Mouse (Mus musculus): ENCODE measurements around the gene Smarca5. TPM values are rescaled to one million over a fixed set of nuclear protein-coding genes. Genes with fewer than 3 reads are reported as not detected.
"Not testable (repeated sequence)": the region's sequence is repeated elsewhere in the genome, so short reads cannot be mapped to it uniquely, and the experiment has no call there.

Gene Smarca5
- polyA plus RNA-seq (2014; fragmentation: Nextera tagmentation; extraction: Ambion mirVana) = 51.6 and 52.7 TPM in 2 replicates

DNA sequence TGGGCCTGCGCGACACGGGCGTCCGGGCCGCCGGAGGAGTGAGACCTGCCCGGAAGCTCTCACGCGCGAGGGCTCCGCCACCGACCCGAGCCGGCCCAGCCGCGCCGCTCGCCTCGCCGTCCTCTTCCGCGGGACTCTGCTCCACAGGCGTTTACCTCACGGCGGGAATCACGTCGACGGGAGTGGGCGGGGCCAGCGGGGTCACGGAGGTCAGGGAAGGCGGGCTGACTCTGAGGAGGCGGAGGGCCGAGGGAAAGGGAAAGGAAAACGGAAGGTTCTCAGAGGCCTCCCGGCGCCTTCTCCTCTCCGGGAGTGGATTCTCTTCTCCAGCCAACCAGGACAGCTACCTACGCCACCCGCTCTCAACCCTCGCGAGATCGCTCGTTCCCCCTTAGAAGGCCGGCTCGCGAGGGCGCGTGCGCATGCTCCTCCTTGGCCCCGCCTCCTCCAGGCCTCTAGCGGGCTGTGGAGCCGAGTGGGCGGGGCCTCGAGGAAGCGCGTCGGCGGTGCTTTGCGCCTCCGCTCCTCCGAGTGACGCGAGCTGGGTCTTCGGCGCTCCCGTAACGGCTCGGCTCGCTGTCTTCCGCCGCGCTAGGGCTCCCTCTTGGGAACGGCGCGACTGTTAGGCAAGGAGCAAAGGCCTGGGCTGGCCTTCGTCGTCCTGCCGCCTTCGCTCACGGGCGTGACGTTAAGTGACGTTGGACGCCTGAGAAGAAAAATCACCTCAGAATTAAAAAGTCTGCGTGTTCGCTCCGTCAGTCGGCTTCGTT is at the start of gene Smarca5:
Smarca5 (minus strand) TSS at position 343 of the 770 bp plus-strand sequence.
- peak within 1 kb of the TSS; percentile 91 for H3K9ac ChIP-seq (ENCODE audit: low read depth, low read length)
- peak within 1 kb of the TSS; percentile 98 for H3K4me2 ChIP-seq
- peak; percentile 94 for ATAC-seq (replicated peaks; ENCODE audit: insufficient number of reproducible peaks, low FRiP score, low TSS enrichment)
- not testable (repeated sequence) for H3K9me3 ChIP-seq (replicated peaks; ENCODE audit: control insufficient read depth, low read length); H3K36me3 ChIP-seq (ENCODE audit: control insufficient read depth, insufficient read depth, low read length); H3K27me3 ChIP-seq (ENCODE audit: control insufficient read depth, insufficient read depth, low read length); H3K4me1 ChIP-seq (ENCODE audit: control insufficient read depth, insufficient read depth, low read length)
- peak within 1 kb of the TSS; percentile 99 for H3K27ac ChIP-seq (ENCODE audit: low read depth, low read length)
- under 1% methylated on average over 67 of the region's 91 CpGs for WGBS (ENCODE audit: insufficient replicate concordance)
- peak within 1 kb of the TSS; percentile 97 for H3K4me3 ChIP-seq (ENCODE audit: low read depth, low read length)

DNA sequence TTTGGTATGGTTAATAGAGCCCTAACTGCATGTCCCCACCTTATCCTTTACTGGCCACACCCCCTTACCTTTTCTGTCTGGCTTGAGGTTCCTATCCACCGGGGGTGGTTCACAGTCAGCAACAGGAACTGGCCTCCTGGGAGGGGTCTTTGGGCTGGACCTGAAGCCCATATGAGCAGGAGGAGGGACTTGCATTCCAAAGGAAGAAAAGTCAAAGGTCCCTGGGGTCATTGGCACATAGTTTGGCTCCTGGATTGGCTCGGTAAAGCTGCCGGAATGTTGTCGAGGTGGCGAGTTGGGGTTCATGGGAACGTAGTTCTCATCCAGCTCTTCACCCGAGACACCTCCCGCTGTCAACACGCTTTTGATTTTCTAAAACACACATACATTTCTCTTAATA is 45.3 kb upstream of the Smarca5 start:
- Histone ChIP-seq H3K36me3 (ENCODE audit: control insufficient read depth, insufficient read depth, low read length) (peaks cover 23% of the 10 kb centered on the region), H3K4me3 (ENCODE audit: low read depth, low read length) (no peak overlapping the region), H3K27me3 (ENCODE audit: control insufficient read depth, insufficient read depth, low read length) (no peaks in the 10 kb centered on the region), H3K9ac (ENCODE audit: low read depth, low read length) (no peak overlapping the region), H3K9me3 (replicated peaks; ENCODE audit: control insufficient read depth, low read length) (no peaks in the 10 kb centered on the region), H3K4me1 (ENCODE audit: control insufficient read depth, insufficient read depth, low read length) (peaks cover 6% of the 10 kb centered on the region), H3K4me2 (no peak overlapping the region), H3K27ac (ENCODE audit: low read depth, low read length) (no peak overlapping the region)
- ATAC-seq (replicated peaks; ENCODE audit: insufficient number of reproducible peaks, low FRiP score, low TSS enrichment) = no peak
- 81% methylated on average over 9 of the region's 9 CpGs for WGBS (ENCODE audit: insufficient replicate concordance)

DNA sequence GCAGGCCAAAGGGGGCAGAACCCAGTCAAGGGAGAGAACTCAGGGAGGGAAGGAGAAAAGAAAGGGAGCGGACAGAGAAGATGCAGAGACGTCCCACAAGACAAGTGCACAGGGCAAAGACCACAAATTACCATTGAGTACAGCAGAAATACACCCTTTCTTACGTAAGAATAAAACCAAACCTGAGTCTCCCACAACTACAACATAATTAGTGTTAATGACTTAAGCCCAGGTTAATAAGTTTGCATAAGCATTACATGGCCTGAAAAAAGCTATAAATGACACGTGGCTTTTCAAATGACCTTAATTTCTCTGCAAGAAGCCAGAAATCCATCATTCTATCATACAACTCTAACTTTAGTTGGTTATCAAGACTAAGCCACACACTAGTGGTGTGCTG is 44.0 kb upstream of the Smarca5 start:
- ATAC-seq (replicated peaks; ENCODE audit: insufficient number of reproducible peaks, low FRiP score, low TSS enrichment) = no peak
- H3K4me3 ChIP-seq (ENCODE audit: low read depth, low read length) = no peak overlapping the region
- no peak overlapping the region for H3K9ac ChIP-seq (ENCODE audit: low read depth, low read length)
- H3K9me3 ChIP-seq (replicated peaks; ENCODE audit: control insufficient read depth, low read length) = no peaks in the 10 kb centered on the region
- H3K27me3 ChIP-seq (ENCODE audit: control insufficient read depth, insufficient read depth, low read length) = no peaks in the 10 kb centered on the region
- H3K27ac ChIP-seq (ENCODE audit: low read depth, low read length) = no peak overlapping the region
- 91% methylated on average over 4 of the region's 4 CpGs for WGBS (ENCODE audit: insufficient replicate concordance)
- H3K4me2 ChIP-seq = no peak overlapping the region
- H3K4me1 ChIP-seq (ENCODE audit: control insufficient read depth, insufficient read depth, low read length) = peaks cover 11% of the 10 kb centered on the region
- peaks cover 19% of the 10 kb centered on the region for H3K36me3 ChIP-seq (ENCODE audit: control insufficient read depth, insufficient read depth, low read length)

DNA sequence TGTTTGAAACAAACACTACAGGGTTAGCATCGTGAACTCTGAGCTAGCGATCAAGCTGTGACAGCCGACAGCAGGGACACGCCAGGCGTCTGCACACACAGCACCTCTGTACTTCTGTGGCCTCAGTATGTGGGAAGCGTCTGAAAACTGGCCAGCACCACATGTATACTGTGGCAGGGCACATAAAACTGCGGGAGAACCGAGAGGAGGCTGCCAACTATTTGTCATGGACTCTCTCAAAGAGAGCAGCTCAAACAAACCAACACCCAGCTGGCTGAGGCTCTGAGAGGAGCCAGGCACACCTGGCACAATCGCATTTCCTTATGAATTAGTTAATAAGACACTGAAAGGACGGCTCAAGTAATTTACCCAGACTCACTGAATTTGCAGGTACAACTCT is 42.0 kb upstream of the Smarca5 start:
- no peak overlapping the region for H3K9ac ChIP-seq (ENCODE audit: low read depth, low read length)
- H3K4me1 ChIP-seq (ENCODE audit: control insufficient read depth, insufficient read depth, low read length) = peaks cover 11% of the 10 kb centered on the region
- H3K36me3 ChIP-seq (ENCODE audit: control insufficient read depth, insufficient read depth, low read length) = peaks cover 23% of the 10 kb centered on the region
- H3K27me3 ChIP-seq (ENCODE audit: control insufficient read depth, insufficient read depth, low read length) = no peaks in the 10 kb centered on the region
- ATAC-seq (replicated peaks; ENCODE audit: insufficient number of reproducible peaks, low FRiP score, low TSS enrichment) = no peak
- H3K4me2 ChIP-seq = no peak overlapping the region
- no peak overlapping the region for H3K27ac ChIP-seq (ENCODE audit: low read depth, low read length)
- no peaks in the 10 kb centered on the region for H3K9me3 ChIP-seq (replicated peaks; ENCODE audit: control insufficient read depth, low read length)
- H3K4me3 ChIP-seq (ENCODE audit: low read depth, low read length) = no peak overlapping the region
- WGBS (ENCODE audit: insufficient replicate concordance) = 72% methylated on average over 10 of the region's 10 CpGs

DNA sequence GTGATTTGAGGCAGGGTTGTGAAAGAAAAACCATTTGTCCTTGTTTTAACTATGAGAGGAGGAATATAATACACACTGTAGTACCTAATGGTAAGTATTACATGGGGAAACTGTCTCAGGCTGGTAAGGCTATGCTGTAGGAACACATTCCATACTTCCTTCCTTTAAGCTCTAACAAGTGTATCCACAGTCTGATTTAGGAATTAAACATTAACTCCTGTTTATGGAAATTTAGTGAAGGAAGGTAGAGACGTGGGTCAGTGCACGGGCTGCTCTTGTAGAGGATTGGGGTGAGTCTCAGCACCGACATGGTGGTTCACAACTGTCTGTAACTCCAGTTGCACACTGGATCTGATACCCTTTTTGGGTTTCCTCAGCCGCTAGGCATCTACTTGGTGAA is 41.0 kb upstream of the Smarca5 start:
- no peak overlapping the region for H3K4me3 ChIP-seq (ENCODE audit: low read depth, low read length)
- 92% methylated on average over 4 of the region's 4 CpGs for WGBS (ENCODE audit: insufficient replicate concordance)
- peaks cover 11% of the 10 kb centered on the region for H3K4me1 ChIP-seq (ENCODE audit: control insufficient read depth, insufficient read depth, low read length)
- H3K9ac ChIP-seq (ENCODE audit: low read depth, low read length) = no peak overlapping the region
- H3K27ac ChIP-seq (ENCODE audit: low read depth, low read length) = no peak overlapping the region
- ATAC-seq (replicated peaks; ENCODE audit: insufficient number of reproducible peaks, low FRiP score, low TSS enrichment) = no peak
- no peaks in the 10 kb centered on the region for H3K9me3 ChIP-seq (replicated peaks; ENCODE audit: control insufficient read depth, low read length)
- H3K36me3 ChIP-seq (ENCODE audit: control insufficient read depth, insufficient read depth, low read length) = peaks cover 23% of the 10 kb centered on the region
- H3K4me2 ChIP-seq = no peak overlapping the region
- H3K27me3 ChIP-seq (ENCODE audit: control insufficient read depth, insufficient read depth, low read length) = no peaks in the 10 kb centered on the region

DNA sequence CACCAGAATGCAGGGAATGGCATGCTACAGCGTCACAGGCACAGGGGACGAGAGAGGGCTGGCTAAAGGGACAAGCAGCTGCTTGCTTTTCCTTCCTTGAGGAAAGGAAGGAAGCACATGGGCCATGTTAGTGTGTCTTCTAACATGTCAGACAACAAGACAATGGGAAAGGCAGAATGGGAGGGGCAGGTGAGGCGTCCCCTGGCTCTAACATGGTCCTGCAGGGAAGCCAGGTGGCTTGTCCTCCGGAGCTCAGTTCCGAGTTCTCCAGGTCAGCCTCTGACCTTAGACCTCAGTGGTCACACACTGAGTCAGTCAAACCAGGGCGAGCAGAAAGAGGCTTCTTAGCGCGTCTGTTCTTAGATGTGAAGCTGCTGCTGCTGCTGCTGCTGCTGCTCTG is 37.1 kb upstream of the Smarca5 start:
- Histone ChIP-seq H3K9ac (ENCODE audit: low read depth, low read length) (no peak overlapping the region), H3K27ac (ENCODE audit: low read depth, low read length) (no peak overlapping the region), H3K9me3 (replicated peaks; ENCODE audit: control insufficient read depth, low read length) (no peaks in the 10 kb centered on the region), H3K36me3 (ENCODE audit: control insufficient read depth, insufficient read depth, low read length) (peaks cover 19% of the 10 kb centered on the region), H3K4me1 (ENCODE audit: control insufficient read depth, insufficient read depth, low read length) (peaks cover 11% of the 10 kb centered on the region), H3K27me3 (ENCODE audit: control insufficient read depth, insufficient read depth, low read length) (no peaks in the 10 kb centered on the region), H3K4me3 (ENCODE audit: low read depth, low read length) (no peak overlapping the region), H3K4me2 (no peak overlapping the region)
- WGBS (ENCODE audit: insufficient replicate concordance) = 69% methylated on average over 8 of the region's 8 CpGs
- no peak for ATAC-seq (replicated peaks; ENCODE audit: insufficient number of reproducible peaks, low FRiP score, low TSS enrichment)

DNA sequence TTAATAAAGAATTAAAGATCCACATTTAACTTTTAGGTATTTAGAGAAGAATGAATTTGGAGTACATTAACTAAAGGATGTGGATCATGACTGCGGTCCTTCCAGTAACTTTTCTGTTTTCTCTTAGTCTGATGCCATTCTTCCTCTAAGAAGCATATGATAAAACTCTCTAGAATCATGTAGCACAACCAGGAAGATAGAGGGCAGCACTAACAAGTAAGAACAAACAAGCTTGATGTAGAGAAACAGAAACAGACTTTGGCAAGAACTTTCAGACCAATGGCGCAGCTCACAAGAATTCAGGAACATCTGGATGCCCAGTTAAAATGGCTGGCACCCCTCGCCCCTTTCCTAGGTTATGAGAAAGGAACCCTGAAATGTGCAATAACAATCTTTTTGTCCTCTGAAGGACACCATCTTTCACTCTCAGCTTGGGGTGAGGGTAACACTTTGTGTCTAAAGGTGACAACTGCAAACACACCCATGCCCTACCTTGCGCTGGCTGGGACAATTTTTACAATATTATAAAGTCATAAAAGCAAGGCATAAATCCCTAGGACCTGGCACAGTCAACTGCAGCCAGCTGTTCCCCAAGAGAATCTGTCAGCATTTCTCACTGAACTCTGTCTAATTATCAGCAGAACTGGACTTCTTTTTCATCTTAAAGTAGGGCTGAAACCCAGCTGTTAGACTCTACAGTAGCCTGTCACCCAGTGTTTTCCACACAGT is 33.6 kb upstream of the Smarca5 start:
- H3K27me3 ChIP-seq (ENCODE audit: control insufficient read depth, insufficient read depth, low read length) = no peaks in the 10 kb centered on the region
- no peaks in the 10 kb centered on the region for H3K9me3 ChIP-seq (replicated peaks; ENCODE audit: control insufficient read depth, low read length)
- no peak overlapping the region for H3K4me2 ChIP-seq
- no peaks in the 10 kb centered on the region for H3K4me1 ChIP-seq (ENCODE audit: control insufficient read depth, insufficient read depth, low read length)
- peaks cover 26% of the 10 kb centered on the region for H3K36me3 ChIP-seq (ENCODE audit: control insufficient read depth, insufficient read depth, low read length)
- no peak overlapping the region for H3K27ac ChIP-seq (ENCODE audit: low read depth, low read length)
- H3K4me3 ChIP-seq (ENCODE audit: low read depth, low read length) = no peak overlapping the region
- no peak for ATAC-seq (replicated peaks; ENCODE audit: insufficient number of reproducible peaks, low FRiP score, low TSS enrichment)
- WGBS (ENCODE audit: insufficient replicate concordance) = 91% methylated on average over 4 of the region's 4 CpGs
- H3K9ac ChIP-seq (ENCODE audit: low read depth, low read length) = no peak overlapping the region

DNA sequence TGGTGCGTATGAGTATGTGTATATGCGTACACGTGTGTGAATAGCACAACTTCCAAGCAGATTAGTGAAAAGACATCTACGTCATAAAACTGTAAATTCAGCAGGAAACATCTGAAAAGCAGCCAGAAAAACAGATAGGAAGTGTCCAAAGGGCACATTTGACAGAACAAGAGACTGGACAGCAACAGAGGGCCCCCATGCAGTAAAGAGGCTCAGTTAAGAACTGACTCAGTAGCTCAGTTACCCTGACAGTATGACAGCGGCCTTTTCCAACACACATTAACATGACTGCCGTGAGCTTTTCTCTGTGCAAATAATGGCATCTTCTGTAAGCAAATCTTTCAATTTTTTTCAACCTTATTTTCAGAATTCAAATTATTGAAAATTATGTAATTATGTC is 29.2 kb upstream of the Smarca5 start:
- H3K4me2 ChIP-seq = no peak overlapping the region
- peaks cover 29% of the 10 kb centered on the region for H3K36me3 ChIP-seq (ENCODE audit: control insufficient read depth, insufficient read depth, low read length)
- WGBS (ENCODE audit: insufficient replicate concordance) = 95% methylated on average over 6 of the region's 6 CpGs
- H3K27ac ChIP-seq (ENCODE audit: low read depth, low read length) = no peak overlapping the region
- no peaks in the 10 kb centered on the region for H3K4me1 ChIP-seq (ENCODE audit: control insufficient read depth, insufficient read depth, low read length)
- H3K27me3 ChIP-seq (ENCODE audit: control insufficient read depth, insufficient read depth, low read length) = no peaks in the 10 kb centered on the region
- no peak overlapping the region for H3K9ac ChIP-seq (ENCODE audit: low read depth, low read length)
- H3K9me3 ChIP-seq (replicated peaks; ENCODE audit: control insufficient read depth, low read length) = no peaks in the 10 kb centered on the region
- ATAC-seq (replicated peaks; ENCODE audit: insufficient number of reproducible peaks, low FRiP score, low TSS enrichment) = no peak
- H3K4me3 ChIP-seq (ENCODE audit: low read depth, low read length) = no peak overlapping the region
